Mouse (Mus musculus) embryonic stem cell, embryonic (primary cell): ENCODE results near the gene Rsf1.

Experiments
- CTCF ChIA-PET, 4 experiments: fragments of 300-600 bp in 2 of 4; fragments of 350-600 bp in 2 of 4; sonication (Branson Sonifier 250); formaldehyde crosslinking; loops; one replicate each; lab custom pipeline; 2022; ENCODE audit warnings: inconsistent platforms in 2 of 4; lab: Charles Lee
- POLR2A ChIA-PET, 4 experiments: fragments of 300-600 bp in 2 of 4; fragments of 350-600 bp in 2 of 4; sonication (Branson Sonifier 250); formaldehyde crosslinking; loops; one replicate each; lab custom pipeline; 2022; ENCODE audit warnings: antibody characterized with exemption in 4 of 4, inconsistent platforms in 1 of 4; lab: Charles Lee

The Rsf1 gene

GRCm38 (mm10) chr7:97592396-97592795 lies 12.7 kb downstream of the Rsf1 start:
- ChIA-PET CTCF (interaction anchor here in 3 of 4 experiments (0.5 to 1.6 kb wide), 6 partner anchors 10 to 561 kb away, joined by 3 to 4 read pairs (median 3); partner anchors contain the start of genes Aamdc (in 1 of the 3) and Rsf1 (in 1 of the 3)), POLR2A (interaction anchor here (0.5 to 9.7 kb wide), 22 partner anchors 10 to 937 kb away, joined by 3 to 130 read pairs (median 5); partner anchors contain the start of genes Aamdc (in 4 of the 4), Rsf1 (in 4 of the 4), Clns1a (in 2 of the 4) and Alg8 (in 1 of the 4))

DNA sequence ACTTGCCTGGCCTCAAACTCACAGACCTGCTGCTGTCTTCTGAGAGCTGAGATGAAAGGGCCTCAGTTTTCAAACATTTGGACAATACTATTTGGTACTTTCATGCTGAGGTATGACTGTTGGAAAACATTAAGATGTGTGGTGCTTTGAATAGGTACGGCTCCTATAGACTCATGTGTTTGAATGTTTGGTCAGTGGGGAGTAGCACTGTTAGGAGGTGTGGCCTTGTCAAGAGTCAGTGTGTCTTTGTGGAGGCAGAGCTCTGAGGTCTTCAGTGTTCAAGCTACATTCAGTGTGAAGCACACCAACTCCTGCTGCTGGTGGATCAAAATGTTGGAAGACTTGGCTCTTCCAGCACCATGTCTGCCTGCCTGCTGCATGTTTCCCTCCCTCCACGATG lies 13.8 kb downstream of the Rsf1 start:
- CTCF ChIA-PET: interaction anchor here in 3 of 4 experiments (0.6 to 1.3 kb wide), 4 partner anchors 13 to 513 kb away, joined by 3 read pairs; partner anchors contain the start of gene Rsf1 (in 1 of the 3)
- POLR2A ChIA-PET: interaction anchor here in 3 of 4 experiments (0.6 to 9.7 kb wide), 8 partner anchors 9 to 222 kb away, joined by 3 to 130 read pairs (median 9); partner anchors contain the start of genes Aamdc (in 3 of the 3), Rsf1 (in 3 of the 3) and Alg8 (in 1 of the 3)

DNA sequence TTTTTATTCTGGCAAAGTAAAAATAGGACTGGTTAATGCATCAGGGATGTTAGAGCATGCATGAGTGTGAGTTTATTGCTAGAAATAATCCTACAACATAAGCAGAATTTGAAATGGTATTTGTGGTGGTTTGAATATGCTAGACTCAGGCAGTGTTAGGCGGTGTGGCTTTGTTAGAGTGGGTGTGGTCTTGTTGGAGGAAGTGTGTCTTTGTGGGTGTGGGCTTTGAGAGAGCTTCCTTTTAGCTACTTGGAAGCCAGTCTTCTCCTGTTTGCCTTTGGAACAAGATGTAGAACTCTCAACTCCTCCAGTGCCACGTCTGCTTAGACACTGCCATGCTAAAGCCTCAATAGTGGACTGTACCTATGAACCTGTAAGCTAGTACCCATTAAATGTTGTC lies 18.9 kb downstream of the Rsf1 start:
- POLR2A ChIA-PET: interaction anchor here in 2 of 4 experiments (0.6 to 4.5 kb wide), 10 partner anchors 9 to 215 kb away, joined by 3 to 30 read pairs (median 4); partner anchors contain the start of genes Aamdc (in 2 of the 2) and Rsf1 (in 1 of the 2)
- CTCF ChIA-PET: interaction anchor here in 2 of 4 experiments (0.6 to 1.0 kb wide), 3 partner anchors 53 to 174 kb away, joined by 3 read pairs; partner anchors contain the start of gene Aqp11 (in 1 of the 2)

- ChIA-PET POLR2A (interaction anchor here in 2 of 4 experiments (0.6 to 2.2 kb wide), 2 partner anchors 42 to 297 kb away, joined by 4 to 5 read pairs; partner anchors contain the start of genes Aamdc (in 1 of the 2) and Rsf1 (in 1 of the 2)), CTCF (no interaction called here)
These were observed 41.7 kb downstream of the Rsf1 start for GRCm38 (mm10) chr7:97621346-97621745.

- POLR2A ChIA-PET: interaction anchor here in 2 of 4 experiments (0.5 to 2.2 kb wide), 5 partner anchors 16 to 219 kb away, joined by 3 to 7 read pairs (median 4); partner anchors contain the start of genes Aamdc (in 2 of the 2) and Rsf1 (in 1 of the 2)
- CTCF ChIA-PET: no interaction called here
These were observed 43.0 kb downstream of the Rsf1 start for GRCm38 (mm10) chr7:97622676-97623075.

GRCm38 (mm10) chr7:97623402-97623801 lies 43.7 kb downstream of the Rsf1 start:
- CTCF ChIA-PET: interaction anchor here in 1 of 4 experiments (0.7 kb wide), 1 partner anchor 38 kb away, joined by 5 read pairs; no protein-coding TSS in a partner anchor

DNA sequence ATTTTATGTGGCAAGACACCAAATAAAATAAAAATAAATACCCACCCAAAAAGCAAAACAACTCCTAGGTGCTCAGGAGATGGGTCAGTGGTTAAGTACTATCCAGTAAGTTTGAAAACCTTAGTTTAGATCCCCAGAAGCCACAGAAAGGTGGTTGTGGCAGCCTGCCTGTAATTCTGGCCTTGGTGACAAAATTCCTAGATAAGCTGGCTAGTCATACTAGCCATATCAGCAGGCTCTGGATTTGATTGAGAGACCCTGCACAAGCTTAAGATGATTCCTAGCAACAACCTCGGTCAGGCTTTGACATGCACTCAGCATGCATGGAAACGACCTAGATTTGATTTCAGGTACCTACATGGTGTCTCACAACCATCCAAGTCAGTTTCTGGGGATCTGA lies 49.7 kb downstream of the Rsf1 start:
- ChIA-PET POLR2A (interaction anchor here in 2 of 4 experiments (0.7 to 1.1 kb wide), 2 partner anchors 44 to 68 kb away, joined by 4 to 5 read pairs; no protein-coding TSS in a partner anchor), CTCF (interaction anchor here in 2 of 4 experiments (0.6 to 1.1 kb wide), 3 partner anchors 50 to 69 kb away, joined by 3 to 4 read pairs (median 3); partner anchors contain the start of genes Aamdc (in 2 of the 2) and Rsf1 (in 1 of the 2))

More at GRCm38 (mm10) chr7:97623402-97623801, 43.7 kb downstream of the Rsf1 start:
- POLR2A ChIA-PET: interaction anchor here in 3 of 4 experiments (0.6 to 2.2 kb wide), 6 partner anchors 17 to 206 kb away, joined by 3 to 7 read pairs (median 4); partner anchors contain the start of genes Aamdc (in 2 of the 3) and Rsf1 (in 1 of the 3)

DNA sequence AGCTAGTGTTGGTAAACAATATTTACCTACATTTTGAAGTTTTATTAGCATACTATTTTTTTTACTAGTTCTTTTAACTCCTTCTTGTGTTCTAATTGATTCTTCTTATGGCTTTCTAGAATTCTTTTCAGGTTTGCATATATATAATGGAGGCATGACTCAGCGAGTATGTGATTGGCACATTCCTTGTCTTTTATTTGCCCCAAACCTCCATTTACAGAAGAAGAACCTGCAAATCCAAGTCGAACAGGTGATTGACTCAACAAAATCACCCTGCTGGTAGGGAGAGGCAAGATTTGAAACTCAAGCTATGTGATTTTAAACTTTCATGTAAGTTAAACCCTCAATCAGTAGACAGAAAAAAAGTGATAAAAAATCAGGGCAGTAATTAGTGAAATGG lies 51.6 kb downstream of the Rsf1 start:
- POLR2A ChIA-PET: interaction anchor here in 2 of 4 experiments (0.6 to 1.9 kb wide), 7 partner anchors 23 to 231 kb away, joined by 3 to 6 read pairs (median 3); partner anchors contain the start of genes Aamdc (in 2 of the 2), Rsf1 (in 2 of the 2) and Ndufc2 (in 1 of the 2)
- CTCF ChIA-PET: interaction anchor here in 1 of 4 experiments (0.7 kb wide), 1 partner anchor 48 kb away, joined by 3 read pairs; no protein-coding TSS in a partner anchor

DNA sequence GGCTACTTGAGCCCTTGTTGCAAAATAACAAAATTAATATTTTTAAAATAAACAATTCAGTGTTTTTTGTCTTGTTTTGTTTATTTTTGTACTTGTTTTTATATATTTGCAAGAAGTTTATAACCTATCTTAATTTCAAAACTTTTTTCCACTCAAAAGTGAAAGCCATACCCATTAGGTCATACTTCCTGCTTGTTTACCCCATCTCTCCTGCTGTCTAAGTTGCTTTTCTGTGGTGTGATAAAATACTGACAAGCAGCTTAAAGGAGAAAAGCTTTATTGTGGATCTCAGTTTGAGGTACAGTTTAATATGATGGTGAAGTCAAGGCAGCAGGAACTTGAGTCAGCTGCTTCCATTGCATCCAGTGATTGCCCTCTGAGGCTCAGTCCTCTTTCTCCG lies 53.2 kb downstream of the Rsf1 start:
- ChIA-PET POLR2A (interaction anchor here in 1 of 4 experiments (1.0 to 1.6 kb wide), 5 partner anchors 8 to 19 kb away, joined by 3 to 5 read pairs (median 3); no protein-coding TSS in a partner anchor), CTCF (no interaction called here)

DNA sequence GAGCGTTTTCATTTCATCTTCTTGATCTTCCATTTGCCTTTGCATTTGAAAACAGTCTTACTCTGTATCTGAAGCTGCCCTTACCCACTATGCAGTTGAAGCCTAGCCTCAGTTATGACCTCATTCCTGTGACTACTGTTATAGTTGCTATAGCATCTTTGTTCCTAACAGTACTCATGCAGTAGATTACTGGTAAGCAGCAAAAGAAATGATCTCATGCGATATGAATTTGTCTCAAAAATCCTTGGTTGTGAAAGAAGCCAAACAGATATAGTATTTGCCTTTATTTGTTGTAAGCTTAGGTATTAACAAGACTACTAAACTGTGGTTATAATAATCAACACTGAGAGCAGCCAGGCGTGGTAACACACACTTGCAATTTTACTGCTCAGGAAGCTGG lies 65.4 kb downstream of the Rsf1 start:
- ChIA-PET CTCF (interaction anchor here (0.7 to 1.3 kb wide), 5 partner anchors 65 to 273 kb away, joined by 3 to 4 read pairs (median 3); partner anchors contain the start of genes Alg8 (in 1 of the 4) and Rsf1 (in 1 of the 4)), POLR2A (interaction anchor here in 2 of 4 experiments (0.8 to 1.8 kb wide), 10 partner anchors 9 to 66 kb away, joined by 3 to 8 read pairs (median 3); partner anchors contain the start of genes Aamdc (in 1 of the 2) and Rsf1 (in 1 of the 2))

DNA sequence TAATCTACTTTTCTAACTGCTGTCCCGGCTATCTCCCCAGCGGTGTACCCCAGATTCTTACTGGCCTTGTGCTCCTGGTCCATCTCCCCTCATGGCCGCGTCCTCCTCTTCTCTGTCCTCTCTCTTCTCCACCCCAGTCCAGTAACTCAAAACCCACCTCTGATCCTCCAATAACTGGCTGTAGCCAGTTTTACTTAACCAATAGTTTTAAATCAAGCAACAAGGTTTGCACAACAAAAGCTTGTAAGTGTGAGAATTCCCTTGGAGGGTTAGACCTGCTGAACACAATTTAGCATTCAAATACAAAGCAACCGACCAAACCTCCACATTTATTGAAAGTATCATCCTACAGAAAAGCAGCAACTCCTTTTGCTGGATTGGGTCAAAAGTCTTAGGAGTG lies 68.0 kb downstream of the Rsf1 start:
- ChIA-PET POLR2A (interaction anchor here in 3 of 4 experiments (0.6 to 1.6 kb wide), 13 partner anchors 9 to 283 kb away, joined by 3 to 7 read pairs (median 3); partner anchors contain the start of genes Aamdc (in 2 of the 3) and Rsf1 (in 2 of the 3)), CTCF (interaction anchor here in 1 of 4 experiments (0.5 to 0.6 kb wide), 2 partner anchors 31 to 72 kb away, joined by 3 to 5 read pairs; no protein-coding TSS in a partner anchor)

- ChIA-PET POLR2A (interaction anchor here in 1 of 4 experiments (0.7 to 2.0 kb wide), 6 partner anchors 10 to 281 kb away, joined by 3 to 6 read pairs (median 3); partner anchors contain the start of gene Clns1a), CTCF (no interaction called here)
These were observed 71.0 kb downstream of the Rsf1 start for GRCm38 (mm10) chr7:97650729-97651128.

DNA sequence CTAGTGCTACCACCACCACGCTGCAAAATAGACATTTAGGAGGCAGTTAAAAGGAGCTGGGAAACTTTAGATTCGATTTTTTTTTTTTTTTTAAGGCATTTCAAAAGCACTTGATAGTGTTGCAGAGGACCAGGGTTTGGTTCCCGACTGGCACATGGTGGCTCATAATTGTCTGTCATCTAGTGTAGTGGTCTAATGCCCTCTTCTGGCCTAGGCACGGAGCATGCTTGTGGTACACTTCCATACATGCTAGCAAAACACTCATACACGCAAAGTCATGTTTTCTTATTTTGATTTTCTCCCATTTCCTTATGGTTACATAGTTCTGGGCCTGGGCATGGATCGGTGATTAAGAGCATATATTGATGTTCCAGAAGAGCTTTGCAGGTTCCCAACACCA lies 76.5 kb downstream of the Rsf1 start:
- ChIA-PET CTCF (interaction anchor here in 1 of 4 experiments (0.9 kb wide), 1 partner anchor 76 kb away, joined by 3 read pairs; the partner anchor contains the start of gene Rsf1), POLR2A (interaction anchor here in 2 of 4 experiments (0.6 to 2.0 kb wide), 8 partner anchors 8 to 915 kb away, joined by 3 to 8 read pairs (median 4); partner anchors contain the start of gene Aamdc (in 1 of the 2))

GRCm38 (mm10) chr7:97661634-97662033 lies 81.9 kb downstream of the Rsf1 start:
- ChIA-PET CTCF (no interaction called here), POLR2A (interaction anchor here in 2 of 4 experiments (0.7 to 1.7 kb wide), 5 partner anchors 8 to 94 kb away, joined by 3 to 6 read pairs (median 3); no protein-coding TSS in a partner anchor)

- ChIA-PET POLR2A (interaction anchor here in 1 of 4 experiments (0.5 to 1.3 kb wide), 4 partner anchors 13 to 100 kb away, joined by 3 to 6 read pairs (median 4); partner anchors contain the start of genes Aamdc and Rsf1), CTCF (interaction anchor here in 1 of 4 experiments (0.6 kb wide), 1 partner anchor 48 kb away, joined by 3 read pairs; no protein-coding TSS in a partner anchor)
These were observed 99.5 kb downstream of the Rsf1 start for GRCm38 (mm10) chr7:97679239-97679638.

GRCm38 (mm10) chr7:97687831-97688230 lies 108.1 kb downstream of the Rsf1 start:
- ChIA-PET CTCF (interaction anchor here in 1 of 4 experiments (0.7 kb wide), 1 partner anchor 418 kb away, joined by 4 read pairs; no protein-coding TSS in a partner anchor), POLR2A (interaction anchor here in 2 of 4 experiments (0.8 to 1.6 kb wide), 11 partner anchors 9 to 298 kb away, joined by 3 to 5 read pairs (median 3); partner anchors contain the start of genes Aamdc (in 1 of the 2), Clns1a (in 1 of the 2) and Rsf1 (in 1 of the 2))

GRCm38 (mm10) chr7:97695441-97695840 lies 115.8 kb downstream of the Rsf1 start:
- ChIA-PET CTCF (no interaction called here), POLR2A (interaction anchor here in 2 of 4 experiments (0.9 to 2.6 kb wide), 3 partner anchors 10 to 24 kb away, joined by 3 to 10 read pairs (median 4); no protein-coding TSS in a partner anchor)
